Mouse (Mus musculus) naive thymus-derived CD4-positive, alpha-beta T cell, adult 5 months (primary cell): ENCODE results near the gene Atp11a. TPM values are rescaled to one million over a fixed set of nuclear protein-coding genes. Genes with fewer than 3 reads are reported as not detected.

ENCODE experiments used
- polyA plus RNA-seq: library from polyadenylated mRNA; unstranded; fragments of 100-300 nt; shearing (Covaris generic); gene quantifications from one replicate; pipeline ENCODE4 v1.2.1, GENCODE M21; 2017

Gene Atp11a
- 16.6 TPM for polyA plus RNA-seq

GRCm38 (mm10) chr8:12756391-12757157 lies at the start of gene Atp11a:
Gene Atp11a (plus strand): TSS chr8:12757014.

GRCm38 (mm10) chr8:12873357-12874046 lies 116.7 kb downstream of the Atp11a start, which contains the start of gene Mcf2l:
Gene Mcf2l (plus strand): TSS chr8:12873806.

Other genes with a start within 250 kb of the Atp11a start
- not detected for gene Spaca7, start 184.0 kb upstream of the Atp11a start, polyA plus RNA-seq
- 74.1 TPM for gene Tubgcp3, start 84.8 kb upstream of the Atp11a start, polyA plus RNA-seq
- gene Mcf2l, start 116.8 kb downstream of the Atp11a start, polyA plus RNA-seq = 0.16 TPM